Mouse (Mus musculus) C2C12 (cell line): ENCODE measurements around the gene Col4a1.

Experiments used
- CEBPB ChIP-seq: IDR thresholded peaks from one replicate; pipeline ENCODE4 v1.6.1; 2011; ENCODE audit warnings: low read depth, mild to moderate bottlenecking, control low read depth, moderate library complexity
- CTCF ChIP-seq: IDR thresholded peaks from one replicate; pipeline ENCODE4 v1.5.1; 2011; ENCODE audit not compliant: control insufficient read depth, insufficient read depth, insufficient read length
- FOSL1 ChIP-seq: IDR thresholded peaks from one replicate; pipeline ENCODE4 v1.8.0; 2011; ENCODE audit warnings: mild to moderate bottlenecking, low read length; ENCODE audit not compliant: poor library complexity, insufficient read depth, severe bottlenecking
- MAX ChIP-seq: IDR thresholded peaks from one replicate; pipeline ENCODE4 v1.6.1; 2011; ENCODE audit warnings: mild to moderate bottlenecking, control low read depth
- MYOD1 ChIP-seq: IDR thresholded peaks from one replicate; pipeline ENCODE4 v1.6.1; 2011; ENCODE audit warnings: low read depth; ENCODE audit not compliant: control insufficient read depth, insufficient read length
- MYOG ChIP-seq: IDR thresholded peaks from one replicate; pipeline ENCODE4 v1.6.1; 2011; ENCODE audit not compliant: control insufficient read depth, insufficient read length; ENCODE audit errors: extremely low read depth
- USF1 ChIP-seq: IDR thresholded peaks from one replicate; pipeline ENCODE4 v1.6.1; 2011; ENCODE audit warnings: low read depth, mild to moderate bottlenecking, control low read depth, moderate library complexity

GRCm38 (mm10) chr8:11254914-11255530, 57.6 kb downstream of the Col4a1 start:
- TF ChIP-seq CTCF (no peak), USF1 (no peak), FOSL1 (no peak), MAX (no peak), MYOD1 (no peak), MYOG (no peak), CEBPB (no peak)
